Mouse (Mus musculus) yolk sac, embryonic 10.5 days (tissue): ENCODE measurements around the gene Kdr.
"Not testable (repeated sequence)": the region's sequence is repeated elsewhere in the genome, so short reads cannot be mapped to it uniquely, and the experiment has no call there.

ENCODE experiments used
- DNase-seq: peaks from one replicate; pipeline ENCODE4 v3.0.0-alpha.2; 2017; ENCODE audit warnings: low spot score

Kdr gene

GRCm38 (mm10) chr5:75959809-75960208 lies 18.4 kb downstream of the Kdr start:
- DNase-seq = no peak

GRCm38 (mm10) chr5:75956526-75956925 lies 21.7 kb downstream of the Kdr start:
- no peak for DNase-seq

DNA sequence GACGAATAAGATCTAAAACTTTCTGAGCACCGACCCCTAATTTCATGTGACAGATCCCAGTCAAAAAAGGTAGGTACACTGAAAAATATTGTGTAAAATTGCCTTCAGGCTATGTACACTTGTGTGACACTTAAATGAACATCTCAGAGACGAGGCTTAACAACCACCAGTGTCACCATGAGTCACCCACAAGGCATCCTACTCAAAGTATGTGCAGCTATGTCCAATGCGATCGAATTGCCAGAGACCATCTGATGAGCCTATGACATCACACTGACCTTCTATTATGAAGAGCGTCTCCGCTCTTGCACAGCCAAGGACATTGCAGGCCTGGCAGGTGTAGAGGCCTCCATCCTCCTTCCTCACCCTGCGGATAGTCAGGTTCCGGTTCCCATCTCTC lies 22.4 kb downstream of the Kdr start:
- DNase-seq = no peak

DNA sequence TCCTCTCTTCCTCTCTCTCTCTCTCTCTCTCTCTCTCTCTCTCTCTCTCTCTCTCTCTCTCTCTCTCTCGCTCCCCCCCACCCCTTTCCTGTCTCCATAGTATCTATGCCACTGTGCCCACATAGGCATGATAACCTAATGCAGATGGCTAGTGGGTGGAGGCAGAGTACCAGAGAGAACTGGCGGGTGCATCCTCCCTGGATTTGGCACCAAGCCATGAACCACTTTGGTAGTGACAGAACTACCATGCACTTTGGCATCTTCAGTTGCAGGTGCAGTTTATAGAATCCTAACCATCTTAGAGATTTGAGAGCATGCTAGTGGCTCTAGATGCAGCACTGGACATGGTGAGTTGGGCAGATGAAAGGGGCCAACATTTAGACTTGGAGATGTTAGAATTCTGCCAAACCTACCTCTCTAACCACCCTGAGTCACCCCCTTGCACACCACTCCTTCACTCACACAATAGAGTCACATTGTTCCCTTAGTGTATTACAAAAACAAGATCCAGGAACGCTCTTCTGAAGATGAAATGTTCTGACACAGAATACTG lies 23.4 kb downstream of the Kdr start:
- no peak for DNase-seq

DNA sequence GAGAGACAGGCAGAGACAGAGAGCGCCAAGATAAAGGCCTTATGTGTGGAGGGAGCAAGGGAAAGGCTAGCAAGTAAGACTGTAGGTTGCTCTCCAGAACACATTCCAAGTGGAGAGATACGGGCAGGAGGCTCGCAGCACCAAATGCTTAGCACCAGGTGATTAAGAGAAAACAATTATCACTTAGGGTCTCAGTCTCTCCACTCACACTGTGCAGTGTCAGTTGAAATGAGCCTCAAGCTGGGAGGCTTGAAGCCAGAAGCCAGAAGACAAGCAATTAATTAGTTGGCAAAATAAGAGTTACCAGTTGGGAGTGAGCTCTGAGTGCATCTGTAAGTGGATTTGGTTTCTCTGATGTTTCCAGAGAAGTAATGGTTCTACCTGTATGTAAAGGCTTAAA lies 24.0 kb downstream of the Kdr start:
- no peak for DNase-seq

GRCm38 (mm10) chr5:75952131-75952795 lies 26.0 kb downstream of the Kdr start:
- no peak for DNase-seq

DNA sequence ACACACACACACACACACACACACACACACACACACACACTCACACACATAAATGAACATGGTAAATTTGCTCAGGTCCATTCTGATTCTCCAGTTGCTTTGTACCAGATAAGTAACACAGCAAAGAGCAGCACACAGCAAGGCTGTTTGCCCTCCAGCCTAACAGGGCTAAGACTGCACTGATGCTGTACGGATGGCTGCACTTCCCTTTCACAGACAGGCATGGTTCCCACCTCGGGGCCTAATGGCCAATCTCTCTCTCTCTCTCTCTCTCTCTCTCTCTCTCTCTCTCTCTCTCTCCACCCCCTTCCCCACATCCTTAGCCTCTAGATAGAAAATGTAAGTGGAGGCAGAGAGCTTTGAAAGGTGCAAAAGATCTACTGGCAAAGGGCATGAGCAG lies 27.4 kb downstream of the Kdr start:
- no peak for DNase-seq

GRCm38 (mm10) chr5:75945394-75945793 lies 32.9 kb downstream of the Kdr start:
- DNase-seq = no peak

DNA sequence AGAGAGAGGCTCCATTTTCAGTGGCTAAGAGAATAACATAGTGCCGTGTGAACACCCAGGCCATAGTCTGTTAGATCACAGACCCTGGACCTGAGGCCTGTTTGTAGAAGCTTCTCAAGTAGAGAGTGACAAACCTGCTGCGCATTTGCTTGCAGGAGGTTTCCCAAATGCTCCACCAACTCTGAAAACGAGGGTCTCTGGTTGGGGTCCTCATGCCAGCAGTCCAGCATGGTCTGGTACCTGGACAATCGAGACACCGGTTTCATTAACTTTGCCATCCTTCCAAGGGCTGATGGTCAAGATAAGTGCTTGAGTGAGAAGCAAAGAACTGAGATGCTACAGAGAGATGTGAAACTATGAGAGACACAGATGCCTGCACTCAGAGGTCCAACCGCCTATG lies 35.0 kb downstream of the Kdr start:
- no peak for DNase-seq

DNA sequence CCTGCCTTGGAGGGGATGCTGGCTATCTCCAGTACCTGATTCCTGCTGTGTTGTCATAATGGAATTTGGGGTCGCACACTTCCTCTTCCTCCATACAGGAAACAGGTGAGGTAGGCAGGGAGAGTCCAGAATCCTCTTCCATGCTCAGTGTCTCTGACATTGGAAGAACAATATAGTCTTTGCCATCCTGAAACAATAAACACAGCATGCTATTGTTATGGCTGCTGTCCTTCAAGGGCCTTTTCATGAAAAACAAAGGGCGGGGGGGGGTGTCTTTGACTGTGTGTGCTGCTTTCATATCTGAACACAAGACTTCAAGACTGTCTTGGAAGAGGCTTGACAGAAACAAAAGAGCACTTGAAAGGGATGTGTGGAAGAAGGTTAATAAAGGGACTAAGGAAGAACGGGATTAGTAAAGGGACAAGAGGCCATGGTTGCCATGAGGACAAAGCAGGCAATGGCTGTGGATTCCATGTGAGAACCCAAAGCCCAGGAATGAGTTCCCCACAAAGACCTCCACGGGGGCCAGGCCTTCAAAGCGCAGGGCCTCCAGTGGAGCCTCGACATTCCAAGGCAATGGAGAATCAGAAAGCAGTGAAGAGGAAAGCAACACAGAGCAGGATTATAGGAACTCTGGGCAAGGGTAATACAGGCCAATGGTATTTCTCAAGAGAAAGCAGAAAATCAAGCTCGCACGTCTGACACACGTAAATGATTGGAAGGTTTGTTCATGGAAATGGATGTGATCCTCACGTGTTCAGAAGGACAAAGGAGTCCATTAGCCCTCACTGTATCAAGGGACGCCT lies 36.3 kb downstream of the Kdr start:
- DNase-seq = no peak

DNA sequence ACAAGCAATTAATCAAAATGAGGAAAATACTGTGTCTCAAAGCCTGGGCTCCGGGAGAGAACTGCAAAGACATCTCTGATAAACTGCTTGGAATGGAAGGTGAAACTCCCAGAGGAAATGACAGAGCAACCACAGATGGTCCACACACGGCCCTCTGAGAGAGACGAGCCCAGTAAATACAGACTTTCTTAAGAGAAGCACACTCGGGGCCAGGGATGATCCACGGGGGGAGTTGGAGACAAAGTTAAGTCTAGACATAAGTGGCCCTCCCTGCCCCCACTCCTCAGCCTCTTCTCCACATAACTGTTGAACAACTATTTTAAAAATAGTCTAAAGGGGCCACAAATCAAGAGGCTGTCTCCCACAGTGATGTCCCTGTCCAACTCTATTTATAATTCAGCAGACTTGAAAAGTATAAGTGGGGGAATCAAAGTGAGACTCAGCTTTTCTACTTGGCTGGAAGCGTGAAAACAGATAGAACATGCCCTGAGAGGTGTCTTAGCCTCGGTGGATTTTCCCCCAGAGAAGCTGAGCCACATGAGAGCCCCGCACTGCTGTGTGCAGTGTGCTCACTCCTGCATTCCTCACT lies 39.0 kb downstream of the Kdr start:
- no peak for DNase-seq

DNA sequence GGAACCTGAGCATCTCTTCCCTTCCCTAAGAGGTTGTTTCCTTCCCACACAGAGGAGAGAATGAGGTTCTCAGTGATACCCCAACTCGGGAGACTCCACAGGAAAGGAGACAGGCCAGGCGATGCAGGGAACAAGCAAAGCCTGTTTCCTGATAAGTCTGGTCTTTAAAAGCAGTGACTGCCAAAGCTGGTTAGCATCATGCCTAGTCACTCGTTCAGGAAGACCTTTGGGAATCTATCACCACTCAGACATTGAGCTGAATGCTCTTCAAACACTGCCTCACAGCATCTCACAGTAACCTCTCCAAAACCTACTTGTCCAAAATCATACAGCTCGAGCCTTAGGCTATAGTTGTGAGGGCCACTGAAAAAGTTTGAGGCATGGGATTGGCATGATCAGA lies 40.2 kb downstream of the Kdr start:
- no peak for DNase-seq

DNA sequence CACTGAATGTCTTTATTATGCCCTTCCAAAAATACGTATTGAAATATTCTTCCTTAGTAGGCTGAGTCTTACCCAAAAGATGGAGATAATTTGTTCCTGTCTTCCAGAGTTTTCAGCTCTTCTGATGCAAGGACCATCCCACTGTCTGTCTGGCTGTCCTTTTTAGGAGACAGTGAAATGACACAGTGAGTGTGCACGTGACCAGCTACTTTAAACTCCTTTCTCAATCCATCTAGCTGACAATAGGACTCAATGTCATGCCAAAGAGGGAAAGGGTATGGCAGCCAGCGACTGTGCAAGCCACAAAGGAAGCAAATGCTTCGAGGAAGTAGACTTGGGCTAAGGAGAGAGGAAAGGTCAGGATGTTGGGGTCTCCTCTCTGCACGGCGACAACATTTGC lies 42.0 kb downstream of the Kdr start:
- DNase-seq = no peak

GRCm38 (mm10) chr5:75935225-75935624 lies 43.0 kb downstream of the Kdr start:
- DNase-seq = no peak

- DNase-seq = no peak
Measured at GRCm38 (mm10) chr5:75934201-75934600, 44.1 kb downstream of the Kdr start.

GRCm38 (mm10) chr5:75933521-75934044 lies 44.7 kb downstream of the Kdr start:
- no peak for DNase-seq

- DNase-seq = not testable (repeated sequence)
Measured at GRCm38 (mm10) chr5:75931458-75931857, 46.8 kb downstream of the Kdr start.

GRCm38 (mm10) chr5:75929960-75930359 lies 48.3 kb downstream of the Kdr start:
- no peak for DNase-seq

- no peak for DNase-seq
Measured at GRCm38 (mm10) chr5:75922677-75923076, 55.6 kb downstream of the Kdr start.

- DNase-seq = no peak
Measured at GRCm38 (mm10) chr5:75921730-75922387, 56.4 kb downstream of the Kdr start.

DNA sequence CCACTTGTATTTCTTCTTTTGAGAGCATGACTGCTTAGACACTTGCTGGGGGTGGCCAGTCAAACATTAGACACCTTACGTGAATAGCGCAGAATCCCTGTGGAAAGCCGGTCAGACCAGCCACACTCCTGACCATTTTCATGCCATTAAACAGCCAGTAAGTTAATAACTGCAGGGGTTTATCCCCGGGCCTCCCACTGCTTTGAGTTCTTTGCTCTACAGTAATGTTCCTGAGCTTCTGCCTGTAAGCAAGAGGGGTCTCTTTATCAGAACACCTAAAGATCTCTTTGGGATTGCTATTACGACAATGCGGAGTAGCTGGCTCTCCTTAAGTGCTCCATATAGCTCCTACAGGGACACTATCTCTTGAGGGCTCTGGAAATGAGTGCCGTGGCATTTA lies 58.7 kb downstream of the Kdr start:
- DNase-seq = no peak

- no peak for DNase-seq
Measured at GRCm38 (mm10) chr5:75918139-75918538, 60.1 kb downstream of the Kdr start.
